Mouse (Mus musculus): ENCODE measurements around the gene 4930432K21Rik. TPM values are rescaled to one million over a fixed set of nuclear protein-coding genes. Genes with fewer than 3 reads are reported as not detected.

4930432K21Rik gene
- 1.7 and 2.0 TPM in 2 replicates for polyA plus RNA-seq (2015; fragmentation: Nextera tagmentation; extraction: Ambion mirVana)

DNA sequence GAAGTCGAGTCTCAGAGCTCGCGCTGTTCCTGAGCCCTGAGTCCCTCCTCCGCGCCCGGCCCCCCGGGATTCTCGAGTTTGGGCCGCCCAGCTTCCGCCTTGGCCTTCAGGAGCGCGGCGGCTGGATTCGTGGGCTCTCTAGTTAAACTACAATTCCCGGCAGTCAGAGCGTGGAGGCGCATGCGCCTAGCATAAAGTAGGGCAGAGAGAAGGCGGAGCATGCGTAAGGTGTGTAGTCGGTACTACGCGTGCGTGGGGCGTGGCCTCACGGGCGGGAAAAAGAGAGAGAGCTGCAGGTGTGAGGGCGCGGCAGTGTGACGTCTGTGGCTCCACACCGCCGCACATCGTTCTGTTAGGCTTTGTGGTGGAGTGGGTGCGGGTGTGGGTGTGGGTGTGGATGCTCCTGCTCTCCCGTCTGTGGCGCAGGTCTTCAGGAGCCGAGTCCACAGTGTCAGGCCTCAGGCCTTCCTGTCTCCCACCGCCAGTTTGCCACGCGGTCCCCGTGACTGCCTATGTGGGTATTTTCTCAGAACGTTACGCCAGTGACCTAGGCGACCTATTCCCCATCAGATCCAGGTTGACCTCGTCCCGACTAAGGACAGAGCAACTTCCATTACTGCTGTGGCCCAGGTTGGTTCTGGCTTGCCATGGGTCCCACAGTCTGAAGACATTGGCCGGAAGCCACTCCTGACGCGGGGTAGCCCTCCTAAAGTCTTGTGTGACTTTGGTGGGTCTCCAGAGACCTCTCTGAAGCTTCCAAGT, at the start of gene 4930432K21Rik, which contains the start of gene Cc2d1a:
Gene 4930432K21Rik (plus strand): TSS at position 257 of the 762 bp plus-strand sequence.
Gene Cc2d1a (minus strand): TSS at position 168 of the 762 bp plus-strand sequence.
- WGBS: 16% methylated on average over 49 of the region's 49 CpGs
- Histone ChIP-seq H3K4me2 (peak within 1 kb of the TSS; percentile 89), H3K9ac (peak within 1 kb of the TSS; percentile 80), H3K9me3 (replicated peaks) (no peaks in the 10 kb centered on the region), H3K27ac (peak within 1 kb of the TSS; percentile 76), H3K4me1 (peaks cover 24% of the 10 kb centered on the region), H3K27me3 (no peaks in the 10 kb centered on the region), H3K4me3 (replicated peaks) (peak within 1 kb of the TSS; percentile 72), H3K36me3 (peaks cover 23% of the 10 kb centered on the region)
- peak; percentile 94 for ATAC-seq (replicated peaks; ENCODE audit: low FRiP score)

DNA sequence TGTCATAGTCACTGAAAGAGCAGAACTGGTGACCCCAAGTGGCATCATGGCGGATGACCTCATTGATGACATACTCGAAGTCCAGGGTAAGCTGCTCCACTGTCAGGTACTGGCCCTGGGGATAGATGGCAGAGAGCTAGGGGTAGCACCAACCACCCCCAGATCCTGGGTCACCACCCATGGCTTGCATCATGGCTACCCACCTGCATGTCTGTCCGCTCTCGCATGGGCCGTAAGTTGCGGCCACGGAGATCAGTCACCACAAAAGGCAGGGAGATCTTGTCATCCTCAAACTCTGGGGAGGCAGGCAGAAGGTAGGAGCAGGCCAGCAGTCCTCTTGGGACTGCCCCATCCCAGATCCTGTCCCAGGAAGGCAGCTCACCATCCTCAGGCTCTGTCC, 49.4 kb upstream of the 4930432K21Rik start:
- H3K36me3 ChIP-seq: peaks cover 91% of the 10 kb centered on the region

GRCm38 (mm10) chr8:84101476-84102270, 46.2 kb upstream of the 4930432K21Rik start:
- no peaks in the 10 kb centered on the region for H3K9me3 ChIP-seq (replicated peaks)
- no peaks in the 10 kb centered on the region for H3K27me3 ChIP-seq
- 92% methylated on average over 25 of the region's 25 CpGs for WGBS
- no peak overlapping the region for H3K4me3 ChIP-seq (replicated peaks)
- H3K36me3 ChIP-seq: peaks cover 60% of the 10 kb centered on the region
- H3K4me1 ChIP-seq: peaks cover 32% of the 10 kb centered on the region
- no peak for ATAC-seq (replicated peaks; ENCODE audit: low FRiP score)
- no peak overlapping the region for H3K4me2 ChIP-seq
- H3K27ac ChIP-seq: no peak overlapping the region
- no peak overlapping the region for H3K9ac ChIP-seq

More for the DNA sequence above, 49.4 kb upstream of the 4930432K21Rik start:
- Histone ChIP-seq H3K9me3 (replicated peaks) (no peaks in the 10 kb centered on the region), H3K9ac (no peak overlapping the region), H3K4me3 (replicated peaks) (no peak overlapping the region), H3K27me3 (no peaks in the 10 kb centered on the region), H3K27ac (no peak overlapping the region), H3K4me2 (no peak overlapping the region), H3K4me1 (peaks cover 16% of the 10 kb centered on the region)
- WGBS: 95% methylated on average over 7 of the region's 7 CpGs
- no peak for ATAC-seq (replicated peaks; ENCODE audit: low FRiP score)

- Histone ChIP-seq H3K9ac (peak overlapping the region; percentile 71), H3K27me3 (no peaks in the 10 kb centered on the region), H3K9me3 (replicated peaks) (no peaks in the 10 kb centered on the region), H3K4me1 (peaks cover 32% of the 10 kb centered on the region), H3K4me2 (peak overlapping the region; percentile 71), H3K4me3 (replicated peaks) (peak overlapping the region; percentile 65), H3K36me3 (peaks cover 40% of the 10 kb centered on the region), H3K27ac (peak overlapping the region; percentile 87)
- no peak; the same call in 1 of the 2 replicates for ATAC-seq (replicated peaks; ENCODE audit: low FRiP score)
- WGBS: 40% methylated on average over 3 of the region's 3 CpGs
These were observed 44.2 kb upstream of the 4930432K21Rik start for GRCm38 (mm10) chr8:84103601-84104000.

DNA sequence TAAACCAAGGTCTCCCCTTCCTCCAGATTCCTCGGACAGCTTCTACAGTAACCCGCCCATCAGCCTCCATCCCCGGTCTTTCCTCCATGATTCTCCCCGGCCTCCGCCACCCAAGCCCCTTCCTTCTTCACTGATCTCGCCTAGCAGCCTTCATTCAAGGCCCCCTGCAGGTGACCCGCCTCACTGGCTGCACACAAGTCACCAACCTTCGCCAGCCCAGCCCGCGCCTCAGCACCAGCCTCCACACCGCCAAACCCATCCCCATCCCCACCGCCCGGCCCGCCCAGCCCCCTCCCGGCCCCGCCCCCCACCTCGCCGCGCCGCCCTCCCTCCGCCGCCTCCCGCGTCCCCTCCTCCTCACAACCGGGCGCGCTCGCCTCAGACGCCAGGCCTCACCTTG, 43.6 kb upstream of the 4930432K21Rik start:
- Histone ChIP-seq H3K27ac (peak overlapping the region; percentile 87), H3K9me3 (replicated peaks) (no peaks in the 10 kb centered on the region), H3K4me1 (peaks cover 32% of the 10 kb centered on the region), H3K4me2 (peak overlapping the region; percentile 71), H3K4me3 (replicated peaks) (peak overlapping the region; percentile 65), H3K36me3 (peaks cover 34% of the 10 kb centered on the region), H3K27me3 (no peaks in the 10 kb centered on the region), H3K9ac (peak overlapping the region; percentile 71)
- WGBS: 1% methylated on average over 28 of the region's 29 CpGs
- ATAC-seq (replicated peaks; ENCODE audit: low FRiP score): peak; percentile 78

- peak within 1 kb of the TSS; percentile 65 for H3K4me3 ChIP-seq (replicated peaks)
- peak within 1 kb of the TSS; percentile 71 for H3K4me2 ChIP-seq
- peak within 1 kb of the TSS; percentile 87 for H3K27ac ChIP-seq
- H3K9me3 ChIP-seq (replicated peaks): no peaks in the 10 kb centered on the region
- H3K36me3 ChIP-seq: peaks cover 28% of the 10 kb centered on the region
- ATAC-seq (replicated peaks; ENCODE audit: low FRiP score): peak; percentile 96
- peak within 1 kb of the TSS; percentile 71 for H3K9ac ChIP-seq
- no peaks in the 10 kb centered on the region for H3K27me3 ChIP-seq
- H3K4me1 ChIP-seq: peaks cover 32% of the 10 kb centered on the region
- WGBS: 8% methylated on average over 42 of the region's 42 CpGs
These were observed 42.9 kb upstream of the 4930432K21Rik start, which contains the start of gene Dcaf15 for GRCm38 (mm10) chr8:84104697-84105609. Gene Dcaf15, minus strand, starts transcription at chr8:84104768.

- Histone ChIP-seq H3K4me1 (peaks cover 32% of the 10 kb centered on the region), H3K27ac (0 out of 2 replicates have a peak overlapping the region, but pooled peaks have one; percentile 72), H3K36me3 (peaks cover 21% of the 10 kb centered on the region), H3K4me2 (no peak overlapping the region), H3K9me3 (replicated peaks) (no peaks in the 10 kb centered on the region), H3K27me3 (no peaks in the 10 kb centered on the region), H3K4me3 (replicated peaks) (no peak overlapping the region), H3K9ac (no peak overlapping the region)
- ATAC-seq (replicated peaks; ENCODE audit: low FRiP score): no peak
- 73% methylated on average over 2 of the region's 2 CpGs for WGBS
These were observed 42.1 kb upstream of the 4930432K21Rik start for GRCm38 (mm10) chr8:84105676-84106075.

GRCm38 (mm10) chr8:84106216-84107040, 41.4 kb upstream of the 4930432K21Rik start:
- Histone ChIP-seq H3K27ac (no peak overlapping the region), H3K4me3 (replicated peaks) (no peak overlapping the region), H3K36me3 (peaks cover 14% of the 10 kb centered on the region), H3K27me3 (no peaks in the 10 kb centered on the region), H3K9ac (no peak overlapping the region), H3K4me1 (peaks cover 32% of the 10 kb centered on the region), H3K9me3 (replicated peaks) (no peaks in the 10 kb centered on the region), H3K4me2 (no peak overlapping the region)
- WGBS: 94% methylated on average over 6 of the region's 6 CpGs
- no peak for ATAC-seq (replicated peaks; ENCODE audit: low FRiP score)

DNA sequence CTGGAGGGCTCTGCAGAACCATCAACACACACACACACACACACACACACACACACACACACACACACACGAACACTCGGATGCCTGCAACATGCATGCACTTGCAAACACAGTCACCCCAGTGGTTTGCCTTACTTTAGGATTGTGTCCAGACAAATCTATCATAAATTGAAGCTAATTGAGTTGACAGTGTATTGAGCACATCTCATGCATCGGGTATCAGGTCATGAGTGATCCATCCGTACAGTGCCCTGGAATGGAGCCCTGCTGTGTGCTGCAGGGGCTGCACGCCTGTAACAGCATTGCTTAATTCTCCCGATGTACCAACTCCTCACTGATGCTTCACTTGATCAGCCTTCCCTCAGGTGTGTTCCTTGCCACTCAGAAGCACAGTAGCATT, 32.2 kb upstream of the 4930432K21Rik start:
- no peaks in the 10 kb centered on the region for H3K36me3 ChIP-seq
- H3K4me1 ChIP-seq: no peaks in the 10 kb centered on the region
- no peak overlapping the region for H3K4me3 ChIP-seq (replicated peaks)
- H3K27ac ChIP-seq: no peak overlapping the region
- no peak for ATAC-seq (replicated peaks; ENCODE audit: low FRiP score)
- H3K9me3 ChIP-seq (replicated peaks): no peaks in the 10 kb centered on the region
- no peak overlapping the region for H3K9ac ChIP-seq
- no peak overlapping the region for H3K4me2 ChIP-seq
- H3K27me3 ChIP-seq: no peaks in the 10 kb centered on the region
- 84% methylated on average over 6 of the region's 6 CpGs for WGBS

GRCm38 (mm10) chr8:84122151-84122550, 25.7 kb upstream of the 4930432K21Rik start:
- WGBS: 85% methylated on average over 3 of the region's 3 CpGs
- no peak overlapping the region for H3K27ac ChIP-seq
- H3K4me2 ChIP-seq: no peak overlapping the region
- H3K4me3 ChIP-seq (replicated peaks): no peak overlapping the region
- H3K9ac ChIP-seq: no peak overlapping the region
- no peak for ATAC-seq (replicated peaks; ENCODE audit: low FRiP score)
- no peaks in the 10 kb centered on the region for H3K36me3 ChIP-seq
- H3K9me3 ChIP-seq (replicated peaks): no peaks in the 10 kb centered on the region
- H3K4me1 ChIP-seq: peaks cover 12% of the 10 kb centered on the region; the same call in 1 of the 2 replicates
- H3K27me3 ChIP-seq: no peaks in the 10 kb centered on the region

Measured in kidney, embryonic 15.5 days (tissue).